Mouse (Mus musculus): ENCODE results near the gene Gm19684. TPM values are rescaled to one million over a fixed set of nuclear protein-coding genes. Genes with fewer than 3 reads are reported as not detected.
"Not testable (repeated sequence)": the region's sequence is repeated elsewhere in the genome, so short reads cannot be mapped to it uniquely, and the experiment has no call there.

Gene Gm19684
- polyA plus RNA-seq, 1 experiment: 0.15 TPM

- 28% methylated on average over 28 of the region's 28 CpGs for WGBS
- DNase-seq (ENCODE audit: low read depth, low spot score): not testable (repeated sequence)
Observed at GRCm38 (mm10) chr17:36128968-36129817, 7.7 kb downstream of the Gm19684 start, which contains the start of gene Gm7030. Gene Gm7030, minus strand, starts transcription at chr17:36129425.

GRCm38 (mm10) chr17:36131516-36132265 lies 10.2 kb downstream of the Gm19684 start:
- WGBS: 77% methylated on average over 5 of the region's 5 CpGs
- no peak for DNase-seq (ENCODE audit: low read depth, low spot score)

GRCm38 (mm10) chr17:36135421-36136231 lies 14.1 kb downstream of the Gm19684 start:
- DNase-seq (ENCODE audit: low read depth, low spot score): not testable (repeated sequence)

GRCm38 (mm10) chr17:36136299-36136848 lies 14.9 kb downstream of the Gm19684 start:
- not testable (repeated sequence) for DNase-seq (ENCODE audit: low read depth, low spot score)
- 76% methylated on average over 1 of the region's 1 CpGs for WGBS

- DNase-seq (ENCODE audit: low read depth, low spot score): no peak
- 2% methylated on average over 78 of the region's 78 CpGs for WGBS
Observed at GRCm38 (mm10) chr17:36145111-36145860, 23.8 kb downstream of the Gm19684 start.

GRCm38 (mm10) chr17:36145861-36146156 lies 24.3 kb downstream of the Gm19684 start:
- 2% methylated on average over 13 of the region's 13 CpGs for WGBS
- not testable (repeated sequence) for DNase-seq (ENCODE audit: low read depth, low spot score)

GRCm38 (mm10) chr17:36146937-36147336 lies 25.5 kb downstream of the Gm19684 start:
- not testable (repeated sequence) for DNase-seq (ENCODE audit: low read depth, low spot score)
- WGBS: 88% methylated on average over 1 of the region's 1 CpGs

- DNase-seq (ENCODE audit: low read depth, low spot score): not testable (repeated sequence)
- 60% methylated on average over 5 of the region's 5 CpGs for WGBS
Observed at GRCm38 (mm10) chr17:36148468-36148867, 27.0 kb downstream of the Gm19684 start.

- WGBS: 24% methylated on average over 4 of the region's 4 CpGs
- not testable (repeated sequence) for DNase-seq (ENCODE audit: low read depth, low spot score)
Observed at GRCm38 (mm10) chr17:36151200-36151599, 29.7 kb downstream of the Gm19684 start.

- WGBS: 15% methylated on average over 3 of the region's 3 CpGs
- no peak for DNase-seq (ENCODE audit: low read depth, low spot score)
Observed at GRCm38 (mm10) chr17:36154271-36155149, 33.0 kb downstream of the Gm19684 start.

GRCm38 (mm10) chr17:36157782-36158181 lies 36.3 kb downstream of the Gm19684 start:
- DNase-seq (ENCODE audit: low read depth, low spot score): not testable (repeated sequence)
- 1% methylated on average over 36 of the region's 36 CpGs for WGBS

- not testable (repeated sequence) for DNase-seq (ENCODE audit: low read depth, low spot score)
- 15% methylated on average over 11 of the region's 11 CpGs for WGBS
Observed at GRCm38 (mm10) chr17:36158264-36158663, 36.8 kb downstream of the Gm19684 start.

- 2% methylated on average over 54 of the region's 56 CpGs for WGBS
- DNase-seq (ENCODE audit: low read depth, low spot score): no peak
Observed at GRCm38 (mm10) chr17:36161129-36162051, 39.9 kb downstream of the Gm19684 start.

- 45% methylated on average over 2 of the region's 2 CpGs for WGBS
- not testable (repeated sequence) for DNase-seq (ENCODE audit: low read depth, low spot score)
Observed at GRCm38 (mm10) chr17:36166901-36167300, 45.4 kb downstream of the Gm19684 start.

- DNase-seq (ENCODE audit: low read depth, low spot score): no peak
- 2% methylated on average over 51 of the region's 51 CpGs for WGBS
Observed at GRCm38 (mm10) chr17:36167306-36168038, 46.0 kb downstream of the Gm19684 start.

GRCm38 (mm10) chr17:36168039-36168652 lies 46.7 kb downstream of the Gm19684 start, which contains the start of gene Gm8909:
Gene Gm8909, minus strand, starts transcription at chr17:36168537.
- no peak for DNase-seq (ENCODE audit: low read depth, low spot score)

More at GRCm38 (mm10) chr17:36168039-36168652, 46.7 kb downstream of the Gm19684 start, which contains the start of gene Gm8909:
- 3% methylated on average over 63 of the region's 63 CpGs for WGBS

Measured in large intestine, adult 2 months (tissue).